Mouse (Mus musculus) limb, embryonic 15.5 days (tissue): ENCODE measurements around the gene Plcxd3. TPM values are rescaled to one million over a fixed set of nuclear protein-coding genes. Genes with fewer than 3 reads are reported as not detected.
"Not testable (repeated sequence)": the region's sequence is repeated elsewhere in the genome, so short reads cannot be mapped to it uniquely, and the experiment has no call there.

Source experiments
- ATAC-seq: fragments of 200-750 bp; cut with Nextera tagmentation; 2 replicates; pipeline ENCODE4 v1.8.0; 2017; ENCODE audit warnings: low read depth, moderate TSS enrichment; ENCODE audit not compliant: insufficient number of reproducible peaks, low FRiP score, low TSS enrichment
- H3K27ac ChIP-seq: fragments of 300-500 bp; sonication (generic); 2 replicates; pipeline ENCODE4 v1.5.1; 2015; ENCODE audit warnings: moderate library complexity, mild to moderate bottlenecking, inconsistent platforms
- H3K27me3 ChIP-seq: fragments of 300-500 bp; sonication (generic); 2 replicates; pipeline ENCODE4 v1.6.1; 2015; ENCODE audit warnings: inconsistent platforms
- H3K36me3 ChIP-seq: fragments of 300-500 bp; sonication (generic); 2 replicates; pipeline ENCODE4 v1.6.1; 2015; ENCODE audit warnings: inconsistent platforms
- H3K4me1 ChIP-seq: fragments of 300-500 bp; sonication (generic); 2 replicates; pipeline ENCODE4 v1.6.1; 2015; ENCODE audit warnings: inconsistent platforms
- H3K4me2 ChIP-seq: fragments of 300-500 bp; sonication (generic); 2 replicates; pipeline ENCODE4 v1.6.1; 2015; ENCODE audit warnings: mild to moderate bottlenecking, inconsistent platforms
- H3K4me3 ChIP-seq: fragments of 300-500 bp; sonication (generic); 2 replicates; pipeline ENCODE4 v1.5.1; 2015; ENCODE audit warnings: mild to moderate bottlenecking, inconsistent platforms
- H3K9ac ChIP-seq: fragments of 300-500 bp; sonication (generic); 2 replicates; pipeline ENCODE4 v1.6.1; 2015; ENCODE audit warnings: inconsistent platforms
- H3K9me3 ChIP-seq: fragments of 300-500 bp; sonication (generic); 2 replicates; pipeline ENCODE4 v1.6.1; 2016; ENCODE audit warnings: inconsistent platforms
- WGBS: fragments of 180-500 bp; shearing (Covaris S2); methylation state at CpG from one replicate; pipeline ENCODE4 v1.1.7; 2015; 5-methylcytosine and 5-hydroxymethylcytosine counted together
- polyA plus RNA-seq: library from polyadenylated mRNA; unstranded; fragments of >200 nt; fragmentation: Nextera tagmentation; extraction: Ambion mirVana; gene quantifications from 2 replicates; pipeline ENCODE4 v1.2.1, GENCODE M21; 2015

Gene Plcxd3
- polyA plus RNA-seq, 1 experiment from 2014 or later: 2.1 TPM

- ATAC-seq, H3K4me1 ChIP-seq, H3K36me3 ChIP-seq, H3K4me3 ChIP-seq, H3K27ac ChIP-seq, H3K27me3 ChIP-seq, H3K9ac ChIP-seq, H3K9me3 ChIP-seq, H3K4me2 ChIP-seq: not testable (repeated sequence)
- 91% methylated on average over 8 of the region's 8 CpGs for WGBS
Measured at GRCm38 (mm10) chr15:4595521-4595920, 220.2 kb downstream of the Plcxd3 start.

- not testable (repeated sequence) for H3K27ac ChIP-seq, H3K9me3 ChIP-seq, H3K4me3 ChIP-seq, ATAC-seq, H3K36me3 ChIP-seq, H3K27me3 ChIP-seq, H3K9ac ChIP-seq, H3K4me2 ChIP-seq, H3K4me1 ChIP-seq
- WGBS: 86% methylated on average over 8 of the region's 8 CpGs
Measured at GRCm38 (mm10) chr15:4598661-4599060, 223.4 kb downstream of the Plcxd3 start.

GRCm38 (mm10) chr15:4599331-4599730 lies 224.0 kb downstream of the Plcxd3 start:
- 81% methylated on average over 8 of the region's 8 CpGs for WGBS
- not testable (repeated sequence) for ATAC-seq, H3K9me3 ChIP-seq, H3K9ac ChIP-seq, H3K4me2 ChIP-seq, H3K4me1 ChIP-seq, H3K27me3 ChIP-seq, H3K4me3 ChIP-seq, H3K36me3 ChIP-seq, H3K27ac ChIP-seq

GRCm38 (mm10) chr15:4605630-4606029 lies 230.3 kb downstream of the Plcxd3 start:
- 77% methylated on average over 6 of the region's 6 CpGs for WGBS

More at GRCm38 (mm10) chr15:4605630-4606029, 230.3 kb downstream of the Plcxd3 start:
- Histone ChIP-seq H3K4me2 (no peak overlapping the region), H3K27me3 (no peaks in the 10 kb centered on the region), H3K9me3 (no peaks in the 10 kb centered on the region), H3K4me1 (no peaks in the 10 kb centered on the region), H3K9ac (no peak overlapping the region), H3K27ac (no peak overlapping the region), H3K4me3 (no peak overlapping the region), H3K36me3 (no peaks in the 10 kb centered on the region)
- no peak for ATAC-seq
